Comparison of ENCODE assay signal across 9 mouse cellular contexts in the genomic region with DNA sequence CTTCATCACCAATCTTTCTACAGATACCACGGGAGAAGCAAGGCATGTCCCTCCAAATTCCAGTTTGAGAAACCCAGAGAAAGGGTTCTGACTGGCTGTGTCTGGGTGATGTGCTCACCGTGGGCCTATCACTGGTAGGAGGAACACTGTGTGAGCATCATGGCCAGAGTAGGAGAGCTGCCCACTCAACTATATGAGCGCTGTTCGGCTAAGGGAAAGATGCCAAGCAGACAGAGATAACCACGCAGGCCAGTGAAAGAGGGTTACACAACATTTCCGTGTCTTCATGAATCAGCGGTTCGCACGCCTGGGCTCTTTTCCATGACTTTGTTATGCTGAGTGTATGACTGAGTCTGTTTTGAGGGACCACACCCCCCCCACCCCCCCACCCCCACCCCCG.
DNase-seq lines count a peak whose midpoint lies in the region; ATAC-seq lines count a peak whose summit lies in the region.
"Had no signal": no experiment of that assay in that cellular context is flagged by ENCODE, and none has a peak within 500 bp of the region (broad histone marks: within the 10 kb centered on the region; RNA-seq: fewer than 3 reads in every experiment).

No protein-coding gene starts in this region.

- H3K36me3 ChIP-seq in liver, embryonic 11.5 days (ENCODE audit: control insufficient read depth, insufficient read depth, low read length): no peaks in the 10 kb centered on the region

- no peak for ATAC-seq in liver, embryonic 11.5 days (replicated peaks; ENCODE audit: low FRiP score)
- no peak for ATAC-seq in activated CD4-positive, CD25-positive, alpha-beta regulatory T cell, adult 4 months

- no peaks in the 10 kb centered on the region for H3K27me3 ChIP-seq in liver, embryonic 11.5 days (replicated peaks; ENCODE audit: control insufficient read depth, insufficient read depth, low read length)

- H3K9ac ChIP-seq in liver, embryonic 11.5 days (ENCODE audit: low read depth, low read length): no peak overlapping the region

- no peak overlapping the region for H3K27ac ChIP-seq in liver, embryonic 11.5 days (ENCODE audit: low read depth, low read length)

- no peaks in the 10 kb centered on the region for H3K9me3 ChIP-seq in liver, embryonic 11.5 days (ENCODE audit: control insufficient read depth, low read length)

- peak; percentile 35 to 53 for DNase-seq in adrenal gland, adult (ENCODE audit: inconsistent age in 2 of 2, low spot score in 1 of 2)
- no peak for DNase-seq in adrenal gland, adult 8-10 months
- peak; percentile 33 for DNase-seq in urinary bladder, postnatal 25 days (ENCODE audit: low spot score)
- DNase-seq in urinary bladder, adult 2 months (ENCODE audit: low spot score): no peak
- DNase-seq in left cerebral cortex, adult 9 months (ENCODE audit: low spot score in 2 of 2): peak; percentile 40 to 86
- DNase-seq in telencephalon, adult 2 months (ENCODE audit: low read depth, low spot score): peak; percentile 79
- DNase-seq in liver, embryonic 11.5 days (ENCODE audit: low spot score): no peak

- H3K4me2 ChIP-seq in liver, embryonic 11.5 days: no peak overlapping the region

- 85% methylated on average over 10 of the region's 10 CpGs for WGBS in liver, embryonic 11.5 days

- H3K4me1 ChIP-seq in liver, embryonic 11.5 days (replicated peaks; ENCODE audit: control insufficient read depth, insufficient read depth, low read length): no peaks in the 10 kb centered on the region

- H3K4me3 ChIP-seq in liver, embryonic 11.5 days (ENCODE audit: low read depth, low read length): no peak overlapping the region
- H3K4me3 ChIP-seq: erythroblast, embryonic 14.5 days had no signal

Comparison
In these comparisons a context has a peak if more than half of its experiments do, and no peak if none do; other contexts are left out.
1. DNase-seq: peak in adrenal gland, adult (2 of 2), urinary bladder, postnatal 25 days (single experiment), left cerebral cortex, adult 9 months (2 of 2) and telencephalon, adult 2 months (single experiment); none in adrenal gland, adult 8-10 months (single experiment), urinary bladder, adult 2 months (single experiment) and liver, embryonic 11.5 days (single experiment).